ENCODE assay signal across 8 mouse cellular contexts in genomic region chr14:73776066-73776465, GRCm38 (mm10).
DNase-seq lines count a peak whose midpoint lies in the region; ATAC-seq and TF ChIP-seq lines count a peak whose summit lies in the region.

No protein-coding gene starts in this region.

- ATAC-seq in hindbrain, embryonic 11.5 days (ENCODE audit: low FRiP score), result no peak
- ATAC-seq in hindbrain, embryonic 12.5 days (ENCODE audit: low FRiP score), result no peak
- peak; percentile 54; the same call in 1 of the 2 replicates for ATAC-seq in midbrain, embryonic 16.5 days

- H3K27ac ChIP-seq in hindbrain, embryonic 11.5 days (ENCODE audit: low read depth, low read length), result no peak overlapping the region
- H3K27ac ChIP-seq in hindbrain, embryonic 12.5 days, result no peak overlapping the region
- no peak overlapping the region for H3K27ac ChIP-seq in left cerebral cortex, adult 2 months
- no peak overlapping the region for H3K27ac ChIP-seq in midbrain, embryonic 16.5 days (ENCODE audit: low read length)
- H3K27ac ChIP-seq in thymus, adult 2 months (ENCODE audit: control insufficient read depth, insufficient read depth, low read length), result no peak overlapping the region

- no peak overlapping the region for H3K9ac ChIP-seq in hindbrain, embryonic 11.5 days (ENCODE audit: low read depth, low read length)
- H3K9ac ChIP-seq in hindbrain, embryonic 12.5 days, result no peak overlapping the region
- no peak overlapping the region for H3K9ac ChIP-seq in midbrain, embryonic 16.5 days (ENCODE audit: low read depth, low read length)

- peak; percentile 76 for DNase-seq in hindbrain, embryonic 11.5 days (ENCODE audit: low spot score)
- DNase-seq in adrenal gland, postnatal 14 days, result peak; percentile 57
- peak; percentile 41 for DNase-seq in embryo, embryonic 9.5 days (ENCODE audit: extremely low spot score)
- peak; percentile 37 for DNase-seq in hindlimb bud, embryonic 11.5 days (ENCODE audit: extremely low spot score, low read depth, low spot score)
- DNase-seq in left cerebral cortex, adult 2 months (ENCODE audit: extremely low spot score in 1 of 2, low spot score in 2 of 2), result peak; percentile 57 to 67
- peak; percentile 32 for DNase-seq in thymus, adult 2 months

- TF ChIP-seq CTCF in left cerebral cortex, adult 2 months (IDR thresholded peaks at IDR 0.05), result peak; percentile 79
- TF ChIP-seq CTCF in thymus, adult 2 months (IDR thresholded peaks at IDR 0.05; ENCODE audit: borderline replicate concordance, control insufficient read depth, extremely low read depth, insufficient read depth, low read length, poor library complexity), result no peak

- no peak overlapping the region for H3K4me3 ChIP-seq in hindbrain, embryonic 11.5 days (ENCODE audit: low read depth, low read length)
- no peak overlapping the region for H3K4me3 ChIP-seq in hindbrain, embryonic 12.5 days
- no peak overlapping the region for H3K4me3 ChIP-seq in left cerebral cortex, adult 2 months
- H3K4me3 ChIP-seq in midbrain, embryonic 16.5 days (ENCODE audit: low read depth, low read length), result no peak overlapping the region
- no peak overlapping the region for H3K4me3 ChIP-seq in thymus, adult 2 months (ENCODE audit: control insufficient read depth, insufficient read depth, low read length)

- no peak for TF ChIP-seq POLR2A in thymus, adult 2 months (IDR thresholded peaks at IDR 0.05; ENCODE audit: control insufficient read depth, extremely low read depth, insufficient read depth, low read length, poor library complexity)

- H3K4me2 ChIP-seq in hindbrain, embryonic 11.5 days (replicated peaks; ENCODE audit: low read depth, low read length), result no peak overlapping the region
- H3K4me2 ChIP-seq in hindbrain, embryonic 12.5 days (replicated peaks), result no peak overlapping the region
- no peak overlapping the region for H3K4me2 ChIP-seq in midbrain, embryonic 16.5 days (ENCODE audit: low read length)

- H3K4me1 ChIP-seq in hindbrain, embryonic 11.5 days (replicated peaks; ENCODE audit: control insufficient read depth, insufficient read depth, low read length), result no peaks in the 10 kb centered on the region
- no peaks in the 10 kb centered on the region for H3K4me1 ChIP-seq in hindbrain, embryonic 12.5 days
- H3K4me1 ChIP-seq in midbrain, embryonic 16.5 days (ENCODE audit: control insufficient read depth, insufficient read depth, low read length), result no peaks in the 10 kb centered on the region
- H3K4me1 ChIP-seq in thymus, adult 2 months (replicated peaks; ENCODE audit: control insufficient read depth, insufficient read depth, low read length), result no peaks in the 10 kb centered on the region

- H3K36me3 ChIP-seq in hindbrain, embryonic 11.5 days (ENCODE audit: control insufficient read depth, insufficient read depth, low read length), result no peaks in the 10 kb centered on the region
- no peaks in the 10 kb centered on the region for H3K36me3 ChIP-seq in hindbrain, embryonic 12.5 days
- no peaks in the 10 kb centered on the region for H3K36me3 ChIP-seq in midbrain, embryonic 16.5 days (ENCODE audit: control insufficient read depth, insufficient read depth, low read length)
- no peaks in the 10 kb centered on the region for H3K36me3 ChIP-seq in thymus, adult 2 months (ENCODE audit: control insufficient read depth, insufficient read depth, low read length)

- 13% methylated on average over 1 of the region's 1 CpGs for WGBS in hindbrain, embryonic 11.5 days
- 4% methylated on average over 1 of the region's 1 CpGs for WGBS in hindbrain, embryonic 12.5 days
- 15% methylated on average over 1 of the region's 1 CpGs for WGBS in midbrain, embryonic 16.5 days
- 5% methylated on average over 1 of the region's 1 CpGs for WGBS in thymus, adult 2 months

- intact Hi-C loops in left cerebral cortex, adult 2 months (cut with DNase I), result loop anchor here (2.0 to 10.0 kb wide), 5 partner anchors 74 to 931 kb away; no protein-coding TSS in a partner anchor

- H3K9me3 ChIP-seq in hindbrain, embryonic 11.5 days (ENCODE audit: control insufficient read depth, low read length), result no peaks in the 10 kb centered on the region
- H3K9me3 ChIP-seq in hindbrain, embryonic 12.5 days (replicated peaks), result no peaks in the 10 kb centered on the region
- H3K9me3 ChIP-seq in midbrain, embryonic 16.5 days (replicated peaks; ENCODE audit: control insufficient read depth, low read length, poor library complexity, severe bottlenecking), result no peaks in the 10 kb centered on the region

- H3K27me3 ChIP-seq in hindbrain, embryonic 11.5 days (ENCODE audit: control insufficient read depth, insufficient read depth, low read length), result no peaks in the 10 kb centered on the region
- no peaks in the 10 kb centered on the region for H3K27me3 ChIP-seq in hindbrain, embryonic 12.5 days
- no peaks in the 10 kb centered on the region for H3K27me3 ChIP-seq in midbrain, embryonic 16.5 days (ENCODE audit: control insufficient read depth, insufficient read depth, low read depth, low read length)
- no peaks in the 10 kb centered on the region for H3K27me3 ChIP-seq in thymus, adult 2 months (ENCODE audit: control insufficient read depth, insufficient read depth, low read length)
